Mouse (Mus musculus) cerebellum, adult 2 months (tissue): ENCODE results near the gene Cyp39a1.

Experiments
- CTCF ChIP-seq: fragments of 200-500 bp; IDR thresholded peaks from 2 replicates; pipeline ENCODE4 v1.5.1; 2011; ENCODE audit warnings: low read depth, mild to moderate bottlenecking, control low read depth, low read length, moderate library complexity, borderline replicate concordance; ENCODE audit not compliant: insufficient read depth
- POLR2A ChIP-seq: fragments of 200-500 bp; IDR thresholded peaks from 2 replicates; pipeline ENCODE4 v1.6.1; 2011; ENCODE audit warnings: low read length, control low read depth, borderline replicate concordance; ENCODE audit not compliant: insufficient read depth

- TF ChIP-seq POLR2A (no peak), CTCF (peak; percentile 65; the same call in 1 of the 2 replicates)
Observed at GRCm38 (mm10) chr17:43701060-43701459, 33.8 kb downstream of the Cyp39a1 start.
